Mouse (Mus musculus) retina, postnatal 1 day (tissue): ENCODE measurements around the gene Mettl16.

Source experiments
- DNase-seq: peaks from one replicate; pipeline ENCODE4 v3.0.0-alpha.2; 2012

The Mettl16 gene

DNA sequence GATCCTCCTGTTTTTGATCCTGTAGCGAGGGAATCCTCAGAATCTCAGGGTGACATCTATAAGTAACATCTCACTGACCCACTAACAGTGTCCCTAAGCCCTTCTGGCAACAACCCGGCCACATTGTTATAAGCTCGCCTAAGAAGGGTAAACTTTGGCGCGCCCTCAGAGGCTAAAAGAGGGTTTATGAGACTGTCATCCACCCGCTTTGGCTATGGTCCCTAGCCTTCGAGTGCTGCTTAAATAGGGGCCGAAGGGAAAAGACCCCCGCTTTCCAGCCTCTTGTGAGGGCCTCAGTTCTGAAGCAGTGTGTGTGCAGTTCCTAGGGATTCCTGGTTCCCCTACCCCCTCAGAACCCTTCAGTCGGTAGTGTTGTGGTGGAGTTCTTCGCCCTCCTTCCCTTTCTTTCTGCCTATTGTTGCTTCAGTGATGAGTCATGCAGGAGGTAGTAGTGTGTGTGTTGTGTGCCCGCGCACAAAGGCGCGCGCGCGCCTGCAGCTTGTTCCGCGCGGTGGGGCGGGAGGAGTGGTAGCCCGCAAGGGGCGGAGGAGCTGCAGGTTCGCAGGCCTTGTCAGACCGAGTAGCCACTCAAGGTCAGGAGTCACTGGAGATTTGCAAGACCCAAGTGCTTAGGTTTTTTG, 62.0 kb downstream of the Mettl16 start:
- DNase-seq = peak; percentile 74

GRCm38 (mm10) chr11:74833536-74834358, 63.1 kb downstream of the Mettl16 start:
- no peak for DNase-seq

- DNase-seq = no peak
Observed at GRCm38 (mm10) chr11:74834359-74834638, 63.7 kb downstream of the Mettl16 start.

DNA sequence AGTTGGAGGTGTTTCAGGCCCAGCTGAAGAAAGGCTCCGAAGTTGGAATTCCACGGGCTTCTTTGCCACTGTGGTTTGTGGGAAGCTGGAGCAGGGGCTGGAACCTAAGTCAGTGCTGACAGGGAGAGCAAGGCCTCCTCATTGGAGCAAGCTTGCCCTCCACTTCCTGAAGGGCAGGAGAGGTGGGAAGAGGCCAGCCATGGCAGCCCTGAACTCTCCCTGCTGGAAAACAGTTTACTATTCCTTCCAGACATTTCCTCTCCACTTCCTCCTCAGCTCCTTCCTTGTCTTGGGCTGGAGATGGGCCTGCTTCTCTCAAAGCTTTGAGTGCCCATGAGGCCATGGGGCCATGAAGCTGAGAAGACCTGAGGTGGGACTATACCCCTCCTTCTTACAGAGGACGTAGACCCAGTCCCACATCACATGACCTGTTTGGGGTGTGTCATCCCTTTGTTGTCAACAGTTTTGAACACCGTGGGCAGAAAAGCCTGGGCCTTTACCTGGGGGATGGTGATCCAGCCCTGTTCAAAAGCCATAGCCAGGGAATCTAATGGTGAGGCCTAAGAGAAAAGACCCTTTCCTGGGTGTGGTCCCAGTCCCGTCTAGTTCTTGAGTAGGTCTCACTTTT, 64.1 kb downstream of the Mettl16 start:
- no peak for DNase-seq

DNA sequence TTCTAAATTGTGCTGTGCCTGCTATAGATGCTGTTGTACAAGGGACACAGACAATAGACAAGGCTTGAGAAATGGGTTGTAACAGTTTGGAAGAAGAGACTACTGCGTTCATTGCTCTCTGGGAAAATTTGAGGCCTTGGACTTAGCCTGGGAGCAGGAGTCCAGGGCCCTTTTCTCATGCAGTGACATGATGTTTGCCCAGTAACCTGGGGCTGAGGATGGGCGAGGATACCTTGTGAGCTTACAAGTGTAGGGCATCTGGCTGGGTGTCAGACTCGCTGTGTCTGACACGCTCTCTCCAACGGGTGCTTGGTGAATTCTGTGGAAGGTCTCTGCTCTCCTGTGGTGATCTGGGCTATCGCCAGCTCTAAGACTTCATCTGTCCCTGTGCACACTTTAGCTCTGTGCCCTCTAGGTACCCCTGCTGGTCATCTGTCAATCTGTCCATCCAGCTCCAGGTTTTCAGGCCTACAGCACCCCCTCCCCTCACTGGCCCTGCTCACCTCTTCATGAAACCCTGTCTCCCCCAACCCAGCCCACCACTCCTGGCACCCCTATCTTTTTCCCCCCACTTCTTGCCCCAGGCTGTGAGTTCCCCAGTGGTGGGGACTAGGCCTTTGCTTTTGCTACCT, 65.1 kb downstream of the Mettl16 start:
- no peak for DNase-seq

DNA sequence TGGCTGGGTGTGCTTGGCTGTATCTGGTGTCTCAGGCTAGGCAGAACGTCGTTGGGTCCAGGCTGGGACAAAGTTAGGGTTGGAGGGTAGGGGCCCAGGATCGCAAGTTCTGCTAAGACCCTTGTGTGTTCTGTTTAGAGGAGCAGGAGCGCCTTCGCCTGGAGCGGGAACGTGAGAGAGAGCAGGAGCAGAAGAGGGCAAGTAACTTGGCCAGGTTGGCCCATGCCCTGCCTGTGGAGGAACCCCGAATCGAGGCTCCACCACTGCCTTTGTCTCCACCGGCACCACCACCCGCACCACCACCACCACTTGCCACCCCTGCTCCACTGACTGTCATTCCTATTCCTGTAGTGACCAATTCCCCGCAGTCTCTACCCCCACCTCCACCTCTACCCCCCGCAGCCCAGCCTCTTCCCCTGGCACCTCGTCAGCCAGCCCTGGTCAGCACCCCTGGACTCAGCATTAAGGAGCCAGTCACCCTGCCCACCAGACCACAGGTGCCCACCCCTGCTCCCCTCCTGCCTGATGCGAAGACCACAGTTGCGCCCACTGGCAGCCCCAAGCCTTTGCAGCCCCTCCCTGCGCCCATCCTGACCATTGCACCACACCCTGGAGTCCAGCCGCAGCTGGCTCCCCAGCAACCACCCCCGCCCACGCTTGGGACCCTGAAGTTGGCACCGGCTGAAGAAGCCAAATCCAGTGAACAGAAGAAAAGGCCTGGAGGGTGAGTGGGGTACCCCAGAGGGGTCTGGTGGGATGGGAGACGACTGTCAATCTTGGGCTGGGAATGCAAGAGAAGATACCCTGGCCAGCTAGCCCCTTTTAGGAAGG, 65.8 kb downstream of the Mettl16 start:
- no peak for DNase-seq

DNA sequence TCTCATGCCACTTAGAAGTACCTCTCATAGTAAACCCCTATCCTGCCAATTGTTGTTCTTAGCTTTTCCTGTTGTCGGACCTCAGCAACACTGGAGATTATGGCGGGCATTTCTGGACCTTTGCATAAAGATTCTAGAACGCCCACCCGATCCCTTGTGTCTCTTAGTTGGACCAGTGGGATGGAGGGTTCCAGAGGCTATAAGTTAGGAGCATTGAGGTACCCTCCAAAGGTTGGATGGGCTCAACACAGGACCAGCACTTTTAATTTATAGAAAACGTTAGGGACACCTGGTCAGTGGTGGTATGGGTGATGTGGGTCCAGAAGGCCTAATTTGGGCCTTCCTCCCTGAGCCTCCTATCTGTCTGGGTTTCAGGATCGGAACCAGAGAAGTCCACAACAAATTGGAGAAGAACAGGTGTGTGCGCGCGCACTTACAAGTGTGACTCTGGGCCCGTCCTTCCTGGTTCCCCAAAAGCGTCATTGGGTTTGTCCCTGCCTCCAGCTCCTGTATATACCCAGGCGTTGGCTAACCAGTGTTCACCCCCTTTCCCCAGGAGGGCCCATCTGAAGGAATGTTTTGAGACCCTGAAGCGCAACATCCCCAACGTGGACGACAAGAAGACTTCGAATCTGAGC, 66.5 kb downstream of the Mettl16 start:
- DNase-seq = no peak

DNA sequence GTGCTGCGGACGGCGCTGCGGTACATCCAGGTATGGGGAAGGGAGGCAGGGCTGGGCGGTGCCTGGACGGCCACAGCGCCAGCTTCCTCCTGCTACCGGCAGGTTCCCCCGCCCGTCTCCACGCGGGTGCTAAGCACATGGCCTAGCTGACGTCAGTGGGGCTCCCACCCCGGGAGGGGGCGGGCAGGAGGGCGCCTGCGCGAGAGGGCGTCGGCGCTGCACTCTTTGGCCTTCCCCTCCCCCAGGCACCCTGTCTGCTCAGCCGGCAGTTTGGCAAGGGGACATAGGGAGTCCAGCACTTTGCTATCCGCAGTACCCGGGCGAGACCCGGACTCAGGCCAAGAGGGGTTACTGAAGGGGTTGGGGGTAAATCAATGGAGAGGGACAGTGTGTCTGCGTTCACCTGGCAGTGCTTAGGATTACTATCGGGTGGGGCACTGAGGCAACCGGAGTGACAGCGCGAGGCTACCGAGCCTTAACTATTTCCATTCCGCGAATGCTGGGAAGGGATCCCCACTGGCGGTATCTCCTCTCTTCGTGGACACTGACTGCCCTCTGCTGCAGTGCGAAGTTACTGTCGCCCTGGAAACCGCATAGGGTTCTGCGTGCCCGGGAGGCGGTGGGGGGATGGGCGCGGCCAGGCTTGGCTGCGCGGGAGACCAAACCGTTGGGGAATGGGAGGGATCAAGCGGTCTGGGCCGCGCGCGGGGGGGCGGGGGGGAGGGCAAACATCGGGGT, 67.2 kb downstream of the Mettl16 start:
- DNase-seq = peak; percentile 94

- DNase-seq = peak; percentile 96
Observed at GRCm38 (mm10) chr11:74838441-74838840, 67.8 kb downstream of the Mettl16 start.

DNA sequence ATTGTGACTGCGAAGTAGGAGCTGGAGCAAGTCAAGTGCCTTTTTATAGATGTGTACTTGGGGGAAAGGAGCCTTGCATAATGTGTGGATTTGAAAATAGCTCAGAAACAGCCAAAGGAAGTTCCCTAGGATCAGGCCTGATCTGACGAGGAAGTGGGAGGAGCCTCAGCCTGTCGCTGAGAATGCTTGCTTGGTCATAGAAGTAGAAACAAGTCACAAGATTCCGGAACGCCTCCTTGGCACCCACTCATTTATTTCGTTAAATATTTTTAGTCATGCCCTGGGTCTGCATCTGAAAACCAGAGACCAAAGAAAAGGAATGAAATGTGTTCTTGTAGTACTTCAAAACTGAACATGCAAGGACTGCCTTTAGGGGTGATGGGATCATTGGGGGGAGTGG, 68.3 kb downstream of the Mettl16 start:
- DNase-seq = no peak

DNA sequence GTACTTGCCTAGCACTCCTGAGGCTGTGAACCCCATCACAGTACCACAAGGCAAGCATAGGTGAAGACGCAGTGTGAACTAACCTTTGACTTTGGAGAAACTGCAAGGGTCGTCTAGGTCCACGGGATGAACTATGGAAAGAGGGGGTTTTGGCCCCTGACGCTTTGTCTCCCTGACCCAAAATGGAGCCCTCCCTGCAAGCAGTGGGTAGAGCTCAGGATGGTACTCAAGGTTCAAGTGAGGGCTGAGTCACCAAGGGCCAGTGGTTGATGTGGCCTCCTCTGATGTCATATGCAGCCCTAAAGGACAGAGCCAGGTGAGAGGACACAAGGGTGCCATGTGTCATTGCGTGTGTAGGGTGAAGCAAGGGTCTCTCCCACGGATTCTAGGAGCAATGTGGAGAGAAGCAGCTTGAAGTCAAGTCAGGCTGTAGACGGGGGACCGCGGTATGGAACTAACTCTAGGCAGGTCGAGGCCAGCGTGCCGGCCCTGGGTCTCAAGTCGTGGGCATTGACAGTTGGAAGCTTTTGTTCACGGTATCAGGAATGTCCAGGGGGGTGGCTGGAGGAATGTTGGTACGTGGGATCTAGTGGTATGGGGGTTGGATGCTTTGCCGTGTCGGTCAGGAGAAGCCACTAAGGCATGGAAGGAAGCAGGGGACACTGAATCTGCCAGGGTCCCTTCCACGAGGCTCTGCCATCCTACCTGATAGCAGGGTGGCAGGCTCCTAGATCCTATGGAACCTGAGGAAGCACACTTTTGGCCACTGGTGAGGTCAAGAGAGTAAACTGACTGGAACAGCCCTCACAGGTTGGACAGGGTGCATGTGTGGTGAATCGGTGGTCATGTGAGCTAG, 69.5 kb downstream of the Mettl16 start:
- DNase-seq = no peak

- DNase-seq = no peak
Observed at GRCm38 (mm10) chr11:74840739-74841138, 70.1 kb downstream of the Mettl16 start.

DNA sequence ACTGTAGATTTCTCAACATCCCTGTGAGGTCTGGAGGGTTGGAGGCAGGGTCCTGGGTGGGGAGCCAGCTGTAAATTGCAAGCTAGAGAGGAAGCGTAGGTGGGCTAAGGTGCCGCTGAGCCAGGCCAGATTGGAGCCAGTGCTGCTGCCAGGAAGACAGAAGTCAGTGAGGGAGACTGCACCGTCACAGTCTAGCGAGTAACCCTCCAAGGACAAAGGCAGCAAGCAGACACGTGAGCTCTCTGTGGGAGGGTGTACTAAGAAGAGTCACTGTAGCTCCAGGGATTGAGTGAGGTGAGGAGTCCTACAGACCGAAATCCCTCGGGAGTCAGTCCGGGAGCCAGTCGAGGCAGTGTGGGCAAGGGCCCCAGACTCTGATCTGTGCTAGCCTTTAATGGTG, 70.7 kb downstream of the Mettl16 start:
- DNase-seq = no peak

GRCm38 (mm10) chr11:74842045-74842444, 71.4 kb downstream of the Mettl16 start:
- no peak for DNase-seq

- peak; percentile 75 for DNase-seq
Observed at GRCm38 (mm10) chr11:74842656-74843434, 72.2 kb downstream of the Mettl16 start.

DNA sequence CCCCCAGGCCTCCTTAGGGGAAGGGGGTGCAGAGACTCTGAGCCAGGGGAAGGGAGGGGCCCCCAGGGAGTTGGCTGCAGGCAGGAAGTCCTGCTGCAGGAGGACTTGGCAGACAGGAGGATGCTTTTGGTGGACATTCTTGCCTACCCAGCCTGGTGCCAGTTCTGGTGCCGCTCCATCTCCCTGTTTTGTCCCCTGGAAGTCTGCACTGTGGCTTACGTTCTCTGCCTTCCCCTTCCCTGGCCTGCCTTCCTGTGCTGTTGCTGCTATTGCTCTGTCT, 72.7 kb downstream of the Mettl16 start:
- DNase-seq = no peak

DNA sequence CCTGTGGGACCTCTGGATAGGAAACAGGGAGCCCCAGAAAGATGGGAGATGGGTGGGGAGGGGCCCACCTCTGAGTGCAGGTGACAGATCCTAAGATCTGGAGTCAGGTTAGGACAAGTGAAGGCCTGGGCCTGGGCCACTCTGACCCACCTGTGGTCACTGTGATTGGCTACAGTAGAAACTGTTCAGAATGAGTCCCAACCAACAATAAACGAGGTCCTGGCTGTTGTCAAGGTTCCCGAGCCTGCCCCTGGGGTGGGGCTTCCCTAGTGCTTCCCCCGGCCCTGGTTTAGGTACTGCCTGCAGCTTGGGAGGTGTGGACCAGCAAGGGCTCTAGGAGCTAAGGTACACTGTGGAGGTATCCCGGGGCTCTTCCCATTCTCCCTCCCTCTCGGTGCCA, 73.1 kb downstream of the Mettl16 start:
- DNase-seq = no peak

- peak; percentile 48 for DNase-seq
Observed at GRCm38 (mm10) chr11:74845784-74846183, 75.2 kb downstream of the Mettl16 start.

DNA sequence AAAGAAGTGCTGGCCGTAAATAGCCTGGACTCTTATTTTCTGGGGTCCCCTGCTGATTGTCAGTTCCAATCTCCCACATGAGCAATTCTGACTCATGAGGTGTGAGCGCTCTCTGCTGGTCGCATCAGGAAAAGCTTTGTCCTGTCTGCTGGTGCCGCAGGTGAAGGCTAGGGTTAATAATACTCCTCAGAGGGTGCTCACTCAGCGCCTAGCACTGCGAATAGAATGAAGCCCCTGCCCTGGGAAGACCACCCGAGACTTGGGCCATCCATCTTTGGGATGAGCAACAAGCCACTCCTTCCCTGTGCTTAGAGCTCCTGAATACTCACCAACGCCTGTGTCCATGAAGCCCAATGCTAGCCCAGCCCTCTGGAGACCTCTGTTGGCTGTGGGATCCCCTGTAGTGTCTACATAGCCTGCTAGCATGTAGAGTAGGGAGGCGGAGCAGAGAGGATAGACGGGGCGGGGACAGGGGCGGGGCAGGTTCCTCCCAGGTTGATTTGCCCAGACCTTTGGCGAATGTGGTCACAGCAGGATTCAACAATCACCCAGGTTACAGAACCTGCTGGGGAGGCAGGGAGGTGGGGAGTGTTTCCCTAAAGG, 77.4 kb downstream of the Mettl16 start:
- DNase-seq = peak; percentile 88
